Comparison of ENCODE assay signal across 15 mouse cellular contexts in the genomic region with DNA sequence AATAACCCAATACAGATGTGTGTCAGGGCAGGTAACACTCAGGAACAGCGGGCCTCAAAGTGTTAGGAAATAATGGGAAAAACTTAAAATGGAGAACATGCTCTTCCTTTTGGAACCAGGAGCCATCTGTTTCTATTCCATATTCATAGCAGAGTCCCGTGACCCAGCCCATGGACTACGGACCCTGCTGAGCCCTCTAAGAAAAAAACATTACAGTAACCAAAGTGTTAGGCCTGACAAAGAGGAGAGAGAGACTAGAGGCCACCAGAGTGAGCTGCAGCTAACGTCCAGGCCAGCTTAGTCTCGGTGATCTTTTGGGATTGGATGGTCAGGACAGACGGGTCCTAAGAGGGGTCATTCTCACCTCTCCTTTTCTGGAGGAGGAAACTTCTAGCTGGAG. TPM values are rescaled to one million over a fixed set of nuclear protein-coding genes. Genes with fewer than 3 reads are reported as not detected.
A peak's percentile ranks its signal among the peaks of the same experiment; 100 is the strongest.
DNase-seq lines count a peak whose midpoint lies in the region; ATAC-seq lines count a peak whose summit lies in the region.
"Had no signal": no experiment of that assay in that cellular context is flagged by ENCODE, and none has a peak within 500 bp of the region (broad histone marks: within the 10 kb centered on the region; RNA-seq: fewer than 3 reads in every experiment).

No protein-coding gene starts in this region.

- peaks cover 31% of the 10 kb centered on the region for H3K4me1 ChIP-seq in heart, embryonic 16.5 days (ENCODE audit: control insufficient read depth, insufficient read depth, low read length)
- H3K4me1 ChIP-seq in embryonic facial prominence, embryonic 13.5 days: peaks cover 22% of the 10 kb centered on the region
- H3K4me1 ChIP-seq in hindbrain, embryonic 14.5 days (replicated peaks; ENCODE audit: control insufficient read depth, insufficient read depth, low read length): no peaks in the 10 kb centered on the region

- H3K36me3 ChIP-seq in heart, embryonic 16.5 days (ENCODE audit: control insufficient read depth, insufficient read depth): no peaks in the 10 kb centered on the region
- no peaks in the 10 kb centered on the region for H3K36me3 ChIP-seq in embryonic facial prominence, embryonic 13.5 days
- no peaks in the 10 kb centered on the region for H3K36me3 ChIP-seq in hindbrain, embryonic 14.5 days (replicated peaks; ENCODE audit: control insufficient read depth, insufficient read depth)

- no peaks in the 10 kb centered on the region for H3K27me3 ChIP-seq in heart, embryonic 16.5 days (ENCODE audit: control insufficient read depth, insufficient read depth, low read length)
- peaks cover 7% of the 10 kb centered on the region; the same call in 1 of the 2 replicates for H3K27me3 ChIP-seq in embryonic facial prominence, embryonic 13.5 days
- no peaks in the 10 kb centered on the region for H3K27me3 ChIP-seq in hindbrain, embryonic 14.5 days (ENCODE audit: control insufficient read depth, insufficient read depth, low read length)
- H3K27me3 ChIP-seq: Patski had no signal

- no peak overlapping the region for H3K9ac ChIP-seq in heart, embryonic 16.5 days (ENCODE audit: low read length)
- peak overlapping the region; percentile 32; the same call in 1 of the 2 replicates for H3K9ac ChIP-seq in embryonic facial prominence, embryonic 13.5 days
- H3K9ac ChIP-seq in hindbrain, embryonic 14.5 days: no peak overlapping the region
- H3K9ac ChIP-seq: liver, embryonic 14.5 days had no signal

- ATAC-seq in heart, embryonic 16.5 days (replicated peaks; ENCODE audit: extremely low read depth, insufficient read depth, low FRiP score): no peak
- ATAC-seq in embryonic facial prominence, embryonic 13.5 days (ENCODE audit: insufficient number of reproducible peaks, insufficient read depth, low FRiP score, low TSS enrichment, low read depth): no peak
- no peak for ATAC-seq in hindbrain, embryonic 14.5 days (ENCODE audit: low FRiP score)
- no peak for ATAC-seq in frontal cortex, adult (ENCODE audit: low TSS enrichment)
- ATAC-seq: Patski had no signal

- WGBS in heart, embryonic 16.5 days: 56% methylated on average over 6 of the region's 6 CpGs
- 36% methylated on average over 6 of the region's 6 CpGs for WGBS in embryonic facial prominence, embryonic 13.5 days
- WGBS in hindbrain, embryonic 14.5 days: 42% methylated on average over 6 of the region's 6 CpGs

- no peak overlapping the region for H3K4me2 ChIP-seq in heart, embryonic 16.5 days (ENCODE audit: low read depth, low read length)
- H3K4me2 ChIP-seq in embryonic facial prominence, embryonic 13.5 days: no peak overlapping the region
- no peak overlapping the region for H3K4me2 ChIP-seq in hindbrain, embryonic 14.5 days (replicated peaks)

- no peaks in the 10 kb centered on the region for H3K9me3 ChIP-seq in heart, embryonic 16.5 days (replicated peaks; ENCODE audit: control insufficient read depth, low read length)
- no peaks in the 10 kb centered on the region for H3K9me3 ChIP-seq in embryonic facial prominence, embryonic 13.5 days
- H3K9me3 ChIP-seq in hindbrain, embryonic 14.5 days (ENCODE audit: control insufficient read depth, low read length): no peaks in the 10 kb centered on the region

- no peak for DNase-seq in heart, adult 8-10 months (ENCODE audit: low spot score)
- no peak for DNase-seq in hindbrain, embryonic 14.5 days (ENCODE audit: low spot score)
- DNase-seq in kidney, postnatal 25 days: peak; percentile 63 to 74
- no peak for DNase-seq in thymus, postnatal 25 days
- DNase-seq: cerebellum, adult 11-12 months; right cerebral cortex, postnatal 4 days had no signal

- no peak overlapping the region for H3K4me3 ChIP-seq in heart, embryonic 16.5 days (ENCODE audit: low read length)
- no peak overlapping the region for H3K4me3 ChIP-seq in embryonic facial prominence, embryonic 13.5 days
- H3K4me3 ChIP-seq in hindbrain, embryonic 14.5 days (replicated peaks; ENCODE audit: low read length): no peak overlapping the region
- H3K4me3 ChIP-seq: left cerebral cortex, adult 2 months; myocyte had no signal

- H3K27ac ChIP-seq in heart, embryonic 16.5 days (ENCODE audit: low read length): peak overlapping the region; percentile 57
- H3K27ac ChIP-seq in embryonic facial prominence, embryonic 13.5 days: 0 out of 2 replicates have a peak overlapping the region, but pooled peaks have one; percentile 60
- H3K27ac ChIP-seq in hindbrain, embryonic 14.5 days: peak overlapping the region; percentile 64; the same call in 1 of the 2 replicates
- H3K27ac ChIP-seq: left cerebral cortex, adult 2 months; liver, embryonic 14.5 days; macrophage had no signal

RNA-seq across cellular contexts. Expression of a gene that starts 5.1 kb away (rescaled TPM):
- polyA plus RNA-seq in heart, embryonic 16.5 days (2015; fragmentation: Nextera tagmentation; extraction: Ambion mirVana): 39.0 and 47.1 TPM in 2 replicates
- 100 to 1,000 TPM; 136 to 213 (median 183) TPM for total RNA-seq in heart, adult 8-10 months (2022)
- 11.7 and 19.5 TPM in 2 replicates for polyA plus RNA-seq in embryonic facial prominence, embryonic 13.5 days (2015; fragmentation: Nextera tagmentation; extraction: Ambion mirVana)
- 8.4 and 11.0 TPM in 2 replicates for polyA plus RNA-seq in hindbrain, embryonic 14.5 days (2014; fragmentation: Nextera tagmentation; extraction: Ambion mirVana)

RNA-seq across cellular contexts. Expression of a gene that starts 15.7 kb away (rescaled TPM):
- 8.2 and 10.5 TPM in 2 replicates for polyA plus RNA-seq in heart, embryonic 16.5 days (2015; fragmentation: Nextera tagmentation; extraction: Ambion mirVana)
- 1 to 10 TPM; 2.0 to 2.8 (median 2.6) TPM for total RNA-seq in heart, adult 8-10 months (2022)
- polyA plus RNA-seq in embryonic facial prominence, embryonic 13.5 days (2015; fragmentation: Nextera tagmentation; extraction: Ambion mirVana): 55.6 and 55.7 TPM in 2 replicates
- polyA plus RNA-seq in hindbrain, embryonic 14.5 days (2014; fragmentation: Nextera tagmentation; extraction: Ambion mirVana): 98.3 and 101 TPM in 2 replicates

RNA-seq across cellular contexts. Expression of a gene that starts 44.2 kb away (rescaled TPM):
- 0.64 TPM in 1 of 2 replicates, not detected in the other for polyA plus RNA-seq in heart, embryonic 16.5 days (2015; fragmentation: Nextera tagmentation; extraction: Ambion mirVana)
- total RNA-seq in heart, adult 8-10 months (2022): 1 to 10 TPM; 1.6 to 4.2 (median 2.3) TPM
- not detected in 2 replicates for polyA plus RNA-seq in embryonic facial prominence, embryonic 13.5 days (2015; fragmentation: Nextera tagmentation; extraction: Ambion mirVana)
- polyA plus RNA-seq in hindbrain, embryonic 14.5 days (2014; fragmentation: Nextera tagmentation; extraction: Ambion mirVana): not detected in 2 replicates
- total RNA-seq: adrenal gland, postnatal 25 days; left cerebral cortex, adult 2 months had no signal
- polyA plus RNA-seq: liver, embryonic 14.5 days; macrophage had no signal

RNA-seq across cellular contexts. Expression of a gene that starts 44.2 kb away (rescaled TPM):
- polyA plus RNA-seq in heart, embryonic 16.5 days (2015; fragmentation: Nextera tagmentation; extraction: Ambion mirVana): 36.4 and 41.2 TPM in 2 replicates
- total RNA-seq in heart, adult 8-10 months (2022): 10 to 100 TPM; 26.7 to 34.8 (median 30.0) TPM
- 63.1 and 66.2 TPM in 2 replicates for polyA plus RNA-seq in embryonic facial prominence, embryonic 13.5 days (2015; fragmentation: Nextera tagmentation; extraction: Ambion mirVana)
- 59.8 and 65.1 TPM in 2 replicates for polyA plus RNA-seq in hindbrain, embryonic 14.5 days (2014; fragmentation: Nextera tagmentation; extraction: Ambion mirVana)

RNA-seq across cellular contexts. Expression of a gene that starts 47.7 kb away (rescaled TPM):
- polyA plus RNA-seq in heart, embryonic 16.5 days (2015; fragmentation: Nextera tagmentation; extraction: Ambion mirVana): 15.2 and 18.3 TPM in 2 replicates
- 10 to 100 TPM; 53.2 to 61.7 (median 56.4) TPM for total RNA-seq in heart, adult 8-10 months (2022)
- 34.5 and 35.4 TPM in 2 replicates for polyA plus RNA-seq in embryonic facial prominence, embryonic 13.5 days (2015; fragmentation: Nextera tagmentation; extraction: Ambion mirVana)
- 22.5 and 24.2 TPM in 2 replicates for polyA plus RNA-seq in hindbrain, embryonic 14.5 days (2014; fragmentation: Nextera tagmentation; extraction: Ambion mirVana)

Comparison
In these comparisons a context has a peak if more than half of its experiments do, and no peak if none do; other contexts are left out.
1. DNase-seq: peak in kidney, postnatal 25 days (2 of 2); none in heart, adult 8-10 months (single experiment), hindbrain, embryonic 14.5 days (single experiment) and thymus, postnatal 25 days (single experiment).
2. Peak in every context shown above with its lines, with median percentiles within 50 percentile points of each other: H3K27ac ChIP-seq.